Mouse (Mus musculus) cerebellum, postnatal 36 days (tissue): ENCODE data around the gene Zfp750.

Experiments
- DNase-seq, 2 experiments: peaks; one replicate each; pipeline ENCODE4 v3.0.0; 2021 to 2022; ENCODE audit warnings: mixed read lengths in 2 of 2

Gene Zfp750

DNA sequence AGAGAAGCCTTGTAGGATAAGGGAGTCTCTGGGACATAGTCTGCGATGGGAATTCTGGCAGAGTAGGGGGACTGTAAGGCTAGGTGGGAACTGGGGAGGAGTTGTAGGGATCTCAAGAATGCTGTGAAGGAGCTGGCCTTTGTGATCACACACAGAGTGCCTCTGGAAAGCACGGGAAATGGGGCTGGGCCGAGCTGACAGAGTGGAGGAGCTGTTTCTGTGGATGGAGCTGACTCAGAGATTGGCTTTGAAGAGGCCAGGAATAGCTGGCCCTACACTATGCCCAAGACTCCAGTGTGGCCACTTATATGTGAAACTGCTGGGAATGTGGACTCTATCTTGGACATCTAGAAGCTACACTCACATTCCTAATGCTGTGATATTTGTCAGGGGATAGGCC is 17.4 kb upstream of the Zfp750 start:
- no peak for DNase-seq

DNA sequence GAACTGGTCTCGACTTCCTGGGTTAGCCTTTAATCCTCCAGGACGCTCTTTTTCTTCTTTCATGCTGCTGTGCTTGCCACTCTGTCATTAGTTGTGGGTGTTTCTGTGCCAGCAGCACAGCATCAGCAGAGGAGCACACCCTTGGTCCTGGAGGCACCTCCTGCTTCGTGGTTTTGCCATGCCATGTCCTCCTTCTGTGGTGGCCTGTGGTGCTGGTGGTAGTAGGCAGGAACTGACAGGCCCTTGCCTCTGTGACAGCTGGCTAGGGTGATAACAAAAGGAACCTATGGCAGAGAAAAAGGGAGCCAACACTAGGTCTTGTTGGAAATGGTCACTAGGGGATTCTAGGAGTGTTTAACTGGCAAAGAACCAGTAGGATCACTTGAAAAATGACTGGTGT is 10.6 kb upstream of the Zfp750 start:
- no peak for DNase-seq

GRCm38 (mm10) chr11:121524191-121524590 is 5.1 kb upstream of the Zfp750 start:
- no peak for DNase-seq

DNA sequence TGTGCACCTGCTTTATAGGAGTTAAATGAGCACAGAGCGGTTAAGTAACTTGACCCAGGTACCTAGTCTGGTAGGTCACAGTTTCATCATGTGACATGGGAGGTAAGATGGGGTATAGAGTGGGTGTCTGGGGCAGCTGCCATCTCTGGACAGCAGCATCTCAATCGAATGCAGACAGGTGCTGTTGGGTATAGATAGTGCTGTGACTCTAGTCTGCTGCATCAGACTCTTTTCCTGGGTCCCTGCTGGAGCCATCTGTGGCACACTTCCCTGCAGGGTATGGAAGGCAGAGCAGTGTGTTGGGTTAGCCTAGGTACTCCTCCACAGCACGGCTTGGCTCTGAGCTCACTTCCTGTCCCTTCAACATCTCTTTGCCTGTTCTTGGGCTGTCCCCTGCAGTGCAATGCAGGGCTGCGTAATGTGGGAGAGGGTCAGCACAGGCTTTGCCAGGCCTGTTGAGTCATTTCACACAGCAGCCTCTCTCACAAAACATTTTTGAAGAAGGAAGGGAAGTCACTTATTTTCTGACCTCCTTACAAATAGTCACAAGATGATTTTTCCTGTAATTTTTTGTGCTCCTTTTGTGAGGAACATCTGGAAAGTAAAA is 3.1 kb upstream of the Zfp750 start:
- no peak for DNase-seq

DNA sequence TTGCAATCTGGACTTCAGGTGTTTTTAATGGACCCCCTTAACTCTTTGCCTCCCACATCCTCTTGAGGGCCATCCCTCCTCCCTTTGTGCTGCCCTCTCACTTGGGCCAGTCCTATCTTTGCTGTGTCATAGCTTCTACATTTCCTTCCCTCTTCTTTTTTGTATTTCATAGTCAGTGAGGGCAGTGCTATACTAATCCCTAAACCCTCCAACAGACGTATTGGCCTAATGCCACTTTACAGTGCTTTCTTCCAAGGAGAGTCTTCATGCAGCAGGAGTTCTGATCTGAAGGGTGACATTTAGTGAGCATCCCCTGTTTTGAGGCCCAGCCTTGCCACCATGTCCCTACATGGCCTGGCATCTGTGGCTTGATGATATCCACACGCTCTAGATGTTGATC is 1.6 kb upstream of the Zfp750 start:
- no peak for DNase-seq

- DNase-seq: no peak
Measured at GRCm38 (mm10) chr11:121519703-121520102, 570 bp upstream of the Zfp750 start.

DNA sequence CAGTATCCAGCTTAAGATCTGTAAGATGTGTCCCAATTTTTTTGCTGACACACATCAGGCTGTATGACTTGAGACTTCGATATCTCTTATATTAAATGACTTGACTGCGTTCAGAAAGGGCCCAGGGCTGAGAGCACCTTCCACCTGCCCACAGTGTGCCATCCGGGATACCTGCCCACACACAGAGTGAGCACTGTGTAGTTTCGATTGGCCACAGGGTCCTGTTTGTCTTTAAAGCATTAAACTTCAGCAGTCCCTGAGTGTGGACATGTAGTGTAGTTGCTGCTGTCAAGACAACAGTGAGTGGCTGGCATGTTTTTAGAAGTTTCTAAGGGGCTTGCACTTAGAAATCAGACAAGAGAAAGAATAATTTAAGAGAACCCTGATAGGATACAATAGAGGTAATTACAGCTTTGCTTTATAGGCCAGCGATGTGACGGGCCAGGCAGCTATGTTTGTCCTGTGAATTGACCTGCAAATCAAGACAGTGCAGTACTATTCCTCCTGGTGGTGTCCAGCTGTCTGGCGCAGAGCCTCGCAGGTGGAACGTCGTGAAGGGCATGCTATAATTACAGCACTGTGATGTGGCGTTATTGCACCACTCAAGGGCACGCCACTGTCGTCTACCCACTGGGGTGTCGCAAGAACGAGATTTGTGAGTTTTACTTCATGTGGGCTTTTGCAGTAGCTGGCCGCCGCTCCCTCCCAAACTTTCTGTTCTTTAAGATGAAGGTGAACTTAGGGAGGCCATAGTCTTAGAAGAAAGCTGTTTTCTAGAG is 1.3 kb downstream of the Zfp750 start:
- DNase-seq: no peak

- DNase-seq: no peak
Measured at GRCm38 (mm10) chr11:121516906-121517305, 2.2 kb downstream of the Zfp750 start.

- DNase-seq: no peak
Measured at GRCm38 (mm10) chr11:121515996-121516395, 3.1 kb downstream of the Zfp750 start.

DNA sequence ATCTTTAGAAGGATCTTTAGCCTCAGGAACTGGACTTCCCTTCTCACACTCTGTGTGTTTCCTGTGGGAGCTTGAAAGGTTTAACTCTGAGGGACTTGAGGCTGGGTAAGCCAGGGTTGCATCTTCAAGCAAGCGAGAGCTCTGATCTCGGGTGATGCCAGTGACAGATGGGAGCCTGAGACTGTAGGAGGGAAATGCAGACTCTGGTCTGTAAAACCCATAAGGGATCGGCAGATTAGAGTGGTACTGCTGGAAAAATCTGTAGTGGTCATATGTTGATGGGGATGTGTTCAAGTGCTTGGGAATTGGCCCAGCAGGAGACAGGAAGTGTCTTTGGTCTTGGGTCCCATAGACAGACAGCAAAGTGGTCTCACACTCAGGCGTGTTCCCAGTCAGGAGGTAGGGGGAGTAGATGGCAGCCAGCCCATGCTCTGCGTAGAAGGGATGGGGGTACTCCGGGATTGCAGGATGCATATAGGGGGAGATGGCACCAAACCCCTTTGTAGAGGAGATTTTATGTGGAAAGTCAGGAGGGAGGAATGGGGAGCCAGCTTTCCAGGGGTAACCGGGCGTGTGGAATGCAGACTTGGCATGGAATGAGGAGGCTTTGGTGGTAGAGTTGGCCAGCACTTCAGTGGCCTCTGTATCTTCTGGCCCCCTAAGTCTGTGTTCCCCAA is 6.1 kb downstream of the Zfp750 start:
- peak; percentile 21 to 29 for DNase-seq

DNA sequence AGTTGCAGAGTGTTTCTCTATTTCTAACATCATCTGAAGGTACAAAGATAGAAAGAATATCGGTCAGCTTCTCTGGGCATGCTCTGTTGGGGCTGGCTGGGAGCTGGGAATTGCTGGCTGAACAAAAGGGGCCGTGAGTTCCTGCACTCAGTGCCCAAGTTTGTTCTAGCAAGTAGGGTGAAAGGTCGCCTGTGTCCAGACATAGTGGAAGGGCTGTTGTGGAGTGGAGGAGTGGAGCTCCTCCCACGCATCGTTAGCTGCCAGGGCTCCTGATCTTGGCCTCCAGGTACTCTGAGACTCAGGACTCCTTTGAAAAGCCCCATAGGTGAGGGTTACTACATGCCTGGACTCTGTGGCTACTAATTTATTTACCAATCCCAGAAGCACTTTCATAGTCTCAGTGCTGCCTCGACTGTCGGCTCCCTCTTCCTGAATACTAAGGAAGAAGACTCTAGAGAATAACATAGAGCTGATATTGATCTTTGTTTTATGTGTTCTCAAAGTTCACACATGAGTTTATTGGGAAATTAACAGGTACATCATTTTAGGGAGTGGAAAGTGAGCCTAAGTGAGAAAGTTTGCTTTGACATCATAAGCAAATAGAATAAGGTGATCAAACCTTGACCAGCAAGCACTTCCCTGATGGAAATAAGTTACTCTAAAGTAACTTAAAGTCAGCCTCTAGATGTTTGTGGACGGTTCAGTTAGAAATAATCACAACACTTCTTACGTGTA is 8.5 kb downstream of the Zfp750 start:
- no peak for DNase-seq

- DNase-seq: no peak
Measured at GRCm38 (mm10) chr11:121508478-121508877, 10.7 kb downstream of the Zfp750 start.

GRCm38 (mm10) chr11:121502000-121502860 is 16.9 kb downstream of the Zfp750 start:
- DNase-seq: no peak

DNA sequence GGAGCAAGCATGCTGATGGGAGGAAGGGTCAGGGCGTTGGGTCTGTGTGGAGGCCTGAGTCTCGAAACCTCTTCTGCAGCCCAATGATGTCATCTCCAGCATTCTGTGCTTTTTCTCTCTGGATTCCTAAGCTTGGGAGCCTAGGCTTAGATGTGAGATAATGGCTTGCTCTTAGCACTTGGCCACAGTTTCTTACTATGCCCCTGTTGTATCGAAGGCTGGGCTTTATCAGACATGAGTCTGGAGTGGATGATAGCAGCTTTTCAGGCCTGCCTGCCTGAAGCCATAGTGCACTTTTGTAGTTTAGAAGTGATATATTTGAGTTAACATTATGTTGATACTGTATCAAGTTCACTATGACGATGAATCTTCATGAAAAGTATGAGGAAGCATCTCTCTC is 17.6 kb downstream of the Zfp750 start:
- no peak for DNase-seq

- no peak for DNase-seq
Measured at GRCm38 (mm10) chr11:121500595-121500994, 18.5 kb downstream of the Zfp750 start.

DNA sequence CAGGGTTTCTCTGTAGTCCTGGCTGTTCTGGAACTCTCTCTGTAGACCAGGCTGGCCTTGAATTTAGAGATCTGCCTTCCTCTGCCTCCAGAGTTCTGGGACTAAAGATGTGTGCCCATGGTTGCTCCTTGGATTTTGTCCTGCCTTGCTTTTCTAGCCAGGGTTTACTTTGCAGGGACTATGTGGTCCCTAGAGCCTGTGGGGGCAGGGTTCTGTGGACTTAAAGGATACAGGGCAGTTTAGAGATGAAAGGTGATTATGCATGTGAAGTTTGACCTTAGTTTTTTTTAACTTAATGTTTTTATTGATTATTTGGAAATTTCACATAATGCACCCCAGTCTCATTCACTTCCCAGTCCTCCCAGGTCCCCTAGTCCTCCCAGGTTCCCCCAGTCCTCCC is 28.5 kb downstream of the Zfp750 start:
- no peak for DNase-seq

DNA sequence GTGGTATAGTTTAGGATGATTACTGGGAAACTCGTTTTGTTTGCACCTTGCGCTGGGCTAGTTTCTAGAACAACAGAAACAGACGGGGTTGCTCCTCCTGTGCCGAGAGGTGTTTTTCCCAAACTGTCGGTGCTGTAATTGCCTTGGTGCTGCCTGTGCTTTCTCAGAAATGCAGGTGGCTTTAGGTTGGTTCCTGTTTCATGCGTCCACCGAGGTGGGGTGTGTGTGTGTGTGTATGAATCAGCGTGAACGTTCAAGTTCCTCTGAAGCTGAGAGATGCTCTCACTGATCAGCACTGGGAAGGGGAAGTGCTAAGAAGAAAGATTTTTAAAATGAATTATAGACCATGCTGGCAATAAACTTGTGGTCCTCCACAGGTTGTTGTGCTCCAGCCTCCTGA is 33.3 kb downstream of the Zfp750 start:
- no peak for DNase-seq

DNA sequence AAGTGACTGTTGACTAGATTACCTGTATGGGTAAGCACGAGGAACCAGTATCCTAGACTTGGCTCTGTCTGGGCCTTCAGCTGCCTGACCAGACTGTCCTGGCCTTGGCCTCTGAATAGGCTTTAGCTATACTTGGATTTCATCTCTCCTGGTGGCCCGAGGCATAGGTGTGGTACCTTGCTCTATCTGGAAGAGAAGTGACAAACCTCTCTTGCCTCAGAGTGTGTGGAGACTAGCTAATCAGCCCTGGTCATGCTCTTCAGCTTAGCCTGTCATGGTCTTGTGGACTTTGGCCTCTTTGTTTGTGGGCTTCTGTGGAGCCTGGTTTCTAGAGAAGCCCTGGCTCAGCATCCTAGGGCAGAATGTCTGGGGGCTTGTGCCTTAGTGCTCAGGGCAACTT is 38.0 kb downstream of the Zfp750 start:
- DNase-seq: no peak

GRCm38 (mm10) chr11:121479476-121480203 is 39.5 kb downstream of the Zfp750 start:
- no peak for DNase-seq

- DNase-seq: peak; percentile 76 to 77
Measured at GRCm38 (mm10) chr11:121475699-121476415, 43.3 kb downstream of the Zfp750 start.

GRCm38 (mm10) chr11:121474831-121475230 is 44.3 kb downstream of the Zfp750 start:
- no peak for DNase-seq
